Comparison of ENCODE assay signal across 20 mouse cellular contexts in the genomic region with DNA sequence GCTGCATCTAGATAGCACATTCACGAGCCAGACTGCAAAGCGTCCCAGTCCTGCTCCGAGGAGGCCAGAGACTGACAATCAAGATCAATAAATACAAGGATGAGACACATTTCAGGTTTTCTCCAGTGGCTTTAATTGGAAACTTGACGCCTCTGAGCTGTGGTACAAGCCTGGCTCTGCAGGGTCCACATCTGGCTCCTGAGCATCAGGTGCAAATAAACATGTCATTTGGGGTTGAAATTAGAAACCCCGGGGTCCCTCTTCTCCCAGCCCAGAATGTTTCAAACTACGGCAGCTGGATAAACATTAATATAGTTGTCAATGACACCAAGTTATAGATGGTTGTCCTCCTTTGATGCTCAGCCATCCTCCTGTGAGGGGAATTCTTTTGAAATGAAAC. TPM values are rescaled to one million over a fixed set of nuclear protein-coding genes. Genes with fewer than 3 reads are reported as not detected.
A peak's percentile ranks its signal among the peaks of the same experiment; 100 is the strongest.
DNase-seq lines count a peak whose midpoint lies in the region; ATAC-seq and TF ChIP-seq lines count a peak whose summit lies in the region.
"Had no signal": no experiment of that assay in that cellular context is flagged by ENCODE, and none has a peak within 500 bp of the region (broad histone marks: within the 10 kb centered on the region; RNA-seq: fewer than 3 reads in every experiment).

No protein-coding gene starts in this region.

- H3K4me3 ChIP-seq in hindbrain, embryonic 13.5 days, result no peak overlapping the region
- no peak overlapping the region for H3K4me3 ChIP-seq in hindbrain, postnatal 0 days (ENCODE audit: low read length)
- H3K4me3 ChIP-seq in C2C12 (ENCODE audit: insufficient read depth, poor library complexity, severe bottlenecking), result no peak overlapping the region
- no peak overlapping the region for H3K4me3 ChIP-seq in limb, embryonic 14.5 days (replicated peaks; ENCODE audit: low read length)
- H3K4me3 ChIP-seq: embryonic facial prominence, embryonic 12.5 days; forebrain, embryonic 12.5 days; heart, embryonic 12.5 days; hindbrain, embryonic 12.5 days; intestine, embryonic 15.5 days had no signal

- H3ac ChIP-seq in C2C12 (ENCODE audit: control insufficient read depth, insufficient read length, low read depth), result no peak overlapping the region

- TF ChIP-seq POLR2A in limb, embryonic 14.5 days (IDR thresholded peaks at IDR 0.05; ENCODE audit: borderline replicate concordance, extremely low read depth, insufficient read depth, insufficient read length), result no peak

- H3K36me3 ChIP-seq in hindbrain, embryonic 13.5 days, result no peaks in the 10 kb centered on the region
- H3K36me3 ChIP-seq in hindbrain, postnatal 0 days (ENCODE audit: insufficient read depth, low read length), result no peaks in the 10 kb centered on the region
- H3K36me3 ChIP-seq in C2C12 (ENCODE audit: control insufficient read depth, insufficient read depth), result no peaks in the 10 kb centered on the region
- no peaks in the 10 kb centered on the region for H3K36me3 ChIP-seq in limb, embryonic 14.5 days (ENCODE audit: control insufficient read depth, insufficient read depth, low read length)
- H3K36me3 ChIP-seq: embryonic facial prominence, embryonic 12.5 days; forebrain, embryonic 12.5 days; heart, embryonic 12.5 days; hindbrain, embryonic 12.5 days; intestine, embryonic 15.5 days had no signal

- DNase-seq in embryo, embryonic 10 days (ENCODE audit: low spot score), result peak; percentile 21
- DNase-seq in embryo, embryonic 9.5 days (ENCODE audit: extremely low spot score), result no peak
- no peak for DNase-seq in hindbrain, postnatal 0 days (ENCODE audit: low spot score)
- peak; percentile 22 for DNase-seq in limb, embryonic 14.5 days (ENCODE audit: low spot score)
- DNase-seq in lung, postnatal 36 days, result no peak
- DNase-seq in spleen, postnatal 14 days (ENCODE audit: low spot score in 2 of 2), result no peak
- DNase-seq: adrenal gland, postnatal 14 days; B cell, adult 2 months; cerebellum, adult 2 months; cerebellum, postnatal 10 days; gastrocnemius, postnatal 14 days; heart, postnatal 36 days had no signal

- WGBS in hindbrain, embryonic 13.5 days, result 64% methylated on average over 6 of the region's 6 CpGs
- 69% methylated on average over 6 of the region's 6 CpGs for WGBS in hindbrain, postnatal 0 days
- 29% methylated on average over 6 of the region's 6 CpGs for WGBS in limb, embryonic 14.5 days

- no peaks in the 10 kb centered on the region for H3K79me2 ChIP-seq in C2C12 (ENCODE audit: control insufficient read depth, insufficient read depth)

- peaks cover 6% of the 10 kb centered on the region for H3K4me1 ChIP-seq in hindbrain, embryonic 13.5 days (replicated peaks)
- H3K4me1 ChIP-seq in hindbrain, postnatal 0 days (ENCODE audit: insufficient read depth, low read length), result peaks cover 5% of the 10 kb centered on the region; the same call in 1 of the 2 replicates
- 0 out of 2 replicates have a peak, but pooled peaks cover 8% of the 10 kb centered on the region for H3K4me1 ChIP-seq in limb, embryonic 14.5 days (ENCODE audit: control insufficient read depth, insufficient read depth, low read length)
- H3K4me1 ChIP-seq: hindbrain, embryonic 12.5 days; intestine, embryonic 15.5 days had no signal

- no peak for ATAC-seq in hindbrain, embryonic 13.5 days (ENCODE audit: low FRiP score)
- ATAC-seq in hindbrain, postnatal 0 days, result no peak
- 0 out of 2 replicates have a peak, but pooled peaks have one; percentile 21 for ATAC-seq in limb, embryonic 14.5 days (ENCODE audit: low FRiP score, low read depth)
- ATAC-seq: forebrain, embryonic 16.5 days; intestine, embryonic 15.5 days had no signal

- H3K27ac ChIP-seq in hindbrain, embryonic 13.5 days, result no peak overlapping the region
- no peak overlapping the region for H3K27ac ChIP-seq in hindbrain, postnatal 0 days
- H3K27ac ChIP-seq in limb, embryonic 14.5 days (replicated peaks; ENCODE audit: low read depth, low read length), result no peak overlapping the region
- H3K27ac ChIP-seq: embryonic facial prominence, embryonic 12.5 days; forebrain, embryonic 12.5 days; hindbrain, embryonic 12.5 days; intestine, embryonic 15.5 days had no signal

- no peaks in the 10 kb centered on the region for H3K9me3 ChIP-seq in hindbrain, embryonic 13.5 days
- no peaks in the 10 kb centered on the region for H3K9me3 ChIP-seq in hindbrain, postnatal 0 days (ENCODE audit: low read length)
- H3K9me3 ChIP-seq in limb, embryonic 14.5 days (ENCODE audit: control insufficient read depth, low read length), result no peaks in the 10 kb centered on the region
- H3K9me3 ChIP-seq: embryonic facial prominence, embryonic 12.5 days; forebrain, embryonic 12.5 days; hindbrain, embryonic 12.5 days; intestine, embryonic 15.5 days had no signal

- H3K27me3 ChIP-seq in hindbrain, embryonic 13.5 days, result no peaks in the 10 kb centered on the region
- no peaks in the 10 kb centered on the region for H3K27me3 ChIP-seq in hindbrain, postnatal 0 days (ENCODE audit: insufficient read depth, low read length)
- H3K27me3 ChIP-seq in C2C12 (ENCODE audit: control insufficient read depth, insufficient read depth, insufficient read length), result peaks cover 3% of the 10 kb centered on the region
- H3K27me3 ChIP-seq in limb, embryonic 14.5 days (ENCODE audit: control insufficient read depth, insufficient read depth, low read length), result no peaks in the 10 kb centered on the region
- H3K27me3 ChIP-seq: forebrain, embryonic 12.5 days; heart, embryonic 12.5 days; hindbrain, embryonic 12.5 days; intestine, embryonic 15.5 days had no signal

- H3K4me2 ChIP-seq in hindbrain, embryonic 13.5 days, result no peak overlapping the region
- H3K4me2 ChIP-seq in hindbrain, postnatal 0 days (ENCODE audit: low read depth, low read length), result no peak overlapping the region
- H3K4me2 ChIP-seq in limb, embryonic 14.5 days (replicated peaks; ENCODE audit: low read depth, low read length, severe bottlenecking), result no peak overlapping the region
- H3K4me2 ChIP-seq: embryonic facial prominence, embryonic 12.5 days; forebrain, embryonic 12.5 days; heart, embryonic 12.5 days; hindbrain, embryonic 12.5 days; intestine, embryonic 15.5 days had no signal

- H3K79me3 ChIP-seq in C2C12 (ENCODE audit: low read depth), result no peaks in the 10 kb centered on the region

- TF ChIP-seq CTCF in hindbrain, postnatal 0 days (IDR thresholded peaks at IDR 0.05; ENCODE audit: low read depth), result no peak
- TF ChIP-seq CTCF in C2C12 (IDR thresholded peaks at IDR 0.05; ENCODE audit: control insufficient read depth, insufficient read depth, insufficient read length), result no peak

- 0 out of 2 replicates have a peak overlapping the region, but pooled peaks have one; percentile 35 for H3K9ac ChIP-seq in hindbrain, embryonic 13.5 days
- H3K9ac ChIP-seq in hindbrain, postnatal 0 days (replicated peaks; ENCODE audit: low read length), result no peak overlapping the region
- H3K9ac ChIP-seq in limb, embryonic 14.5 days (ENCODE audit: low read depth, low read length, severe bottlenecking), result no peak overlapping the region
- H3K9ac ChIP-seq: embryonic facial prominence, embryonic 12.5 days; forebrain, embryonic 12.5 days; heart, embryonic 12.5 days; hindbrain, embryonic 12.5 days; intestine, embryonic 15.5 days had no signal

TF ChIP-seq in C2C12, 6 proteins besides CTCF, POLR2A, EP300 and RAD21:
- no peak for TF ChIP-seq MYOG (IDR thresholded peaks at IDR 0.05; ENCODE audit: control insufficient read depth, extremely low read depth, insufficient read length)
- TF ChIP-seq MYOD1 (IDR thresholded peaks at IDR 0.05; ENCODE audit: control insufficient read depth, insufficient read length, low read depth), result peak; percentile 52

RNA-seq across cellular contexts. Expression of gene Rpap3, which starts 5.3 kb away (rescaled TPM):
- polyA plus RNA-seq in hindbrain, embryonic 13.5 days (2015; fragmentation: Nextera tagmentation; extraction: Ambion mirVana), result 35.6 TPM in 2 replicates
- 14.1 and 19.2 TPM in 2 replicates for total RNA-seq in hindbrain, postnatal 0 days (2014; rRNA removed)
- polyA plus RNA-seq in hindbrain, postnatal 0 days (2015; fragmentation: Nextera tagmentation; extraction: Ambion mirVana), result 38.1 and 41.6 TPM in 2 replicates
- 16.4 TPM for polyA plus RNA-seq in C2C12 (2012; fragmentation: generic; extraction: Trizol)
- polyA plus RNA-seq in limb, embryonic 14.5 days (2012; rRNA removed), result 15.2 and 22.7 TPM in 2 replicates
- 31.1 and 31.4 TPM in 2 replicates for polyA plus RNA-seq in limb, embryonic 14.5 days (2014; fragmentation: Nextera tagmentation; extraction: Ambion mirVana)

RNA-seq across cellular contexts. Expression of gene Endou, which starts 20.2 kb away (rescaled TPM):
- 0.21 and 0.29 TPM in 2 replicates for polyA plus RNA-seq in hindbrain, embryonic 13.5 days (2015; fragmentation: Nextera tagmentation; extraction: Ambion mirVana)
- total RNA-seq in hindbrain, postnatal 0 days (2014; rRNA removed), result 0.10 TPM in 1 of 2 replicates, not detected in the other
- 0.44 and 0.49 TPM in 2 replicates for polyA plus RNA-seq in hindbrain, postnatal 0 days (2015; fragmentation: Nextera tagmentation; extraction: Ambion mirVana)
- polyA plus RNA-seq in C2C12 (2012; fragmentation: generic; extraction: Trizol), result 0.04 TPM
- 7.1 and 9.4 TPM in 2 replicates for polyA plus RNA-seq in limb, embryonic 14.5 days (2012; rRNA removed)
- 8.7 and 11.6 TPM in 2 replicates for polyA plus RNA-seq in limb, embryonic 14.5 days (2014; fragmentation: Nextera tagmentation; extraction: Ambion mirVana)

RNA-seq across cellular contexts. Expression of gene Rapgef3, which starts 56.9 kb away (rescaled TPM):
- polyA plus RNA-seq in hindbrain, embryonic 13.5 days (2015; fragmentation: Nextera tagmentation; extraction: Ambion mirVana), result 10.4 and 10.8 TPM in 2 replicates
- 26.4 and 41.9 TPM in 2 replicates for total RNA-seq in hindbrain, postnatal 0 days (2014; rRNA removed)
- polyA plus RNA-seq in hindbrain, postnatal 0 days (2015; fragmentation: Nextera tagmentation; extraction: Ambion mirVana), result 10.3 and 12.2 TPM in 2 replicates
- 0.88 TPM for polyA plus RNA-seq in C2C12 (2012; fragmentation: generic; extraction: Trizol)
- polyA plus RNA-seq in limb, embryonic 14.5 days (2012; rRNA removed), result 21.7 and 30.9 TPM in 2 replicates
- 8.0 and 8.4 TPM in 2 replicates for polyA plus RNA-seq in limb, embryonic 14.5 days (2014; fragmentation: Nextera tagmentation; extraction: Ambion mirVana)

Comparison
In these comparisons a context has a peak if more than half of its experiments do, and no peak if none do; other contexts are left out.
1. DNase-seq: peak in embryo, embryonic 10 days (single experiment) and limb, embryonic 14.5 days (single experiment); none in embryo, embryonic 9.5 days (single experiment), hindbrain, postnatal 0 days (single experiment), lung, postnatal 36 days (single experiment) and spleen, postnatal 14 days (0 of 2).